ENCODE assay signal across 14 mouse cellular contexts in the genomic region with DNA sequence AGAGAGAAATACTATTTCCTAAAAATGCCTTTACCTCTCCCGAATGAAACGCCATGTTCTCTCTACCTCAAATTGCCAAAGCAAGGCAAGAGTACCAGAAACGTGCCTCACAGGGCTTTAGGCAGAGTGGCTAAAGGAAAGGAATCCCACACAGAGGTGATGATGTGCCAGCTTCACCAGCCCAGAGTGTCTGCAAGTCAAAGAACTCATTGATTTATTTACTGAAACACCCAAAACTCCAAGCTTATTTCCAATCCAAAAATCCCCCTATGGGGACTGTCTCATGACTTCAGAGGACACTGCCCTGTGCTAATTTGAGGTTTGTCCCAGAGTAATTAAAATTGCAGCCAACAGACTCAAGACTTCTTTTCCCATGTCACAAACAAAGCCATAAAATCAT.
A peak's percentile ranks its signal among the peaks of the same experiment; 100 is the strongest.
DNase-seq lines count a peak whose midpoint lies in the region; ATAC-seq lines count a peak whose summit lies in the region.
"Had no signal": no experiment of that assay in that cellular context is flagged by ENCODE, and none has a peak within 500 bp of the region (broad histone marks: within the 10 kb centered on the region; RNA-seq: fewer than 3 reads in every experiment).

No protein-coding gene starts in this region.

- intact Hi-C loops in left cerebral cortex, postnatal 14 days (cut with DNase I) = no loop called here

- peak overlapping the region; percentile 27 for H3K4me3 ChIP-seq in kidney, embryonic 14.5 days (ENCODE audit: low read length)
- 0 out of 2 replicates have a peak overlapping the region, but pooled peaks have one; percentile 5 for H3K4me3 ChIP-seq in midbrain, embryonic 16.5 days (ENCODE audit: low read depth, low read length)
- no peak overlapping the region for H3K4me3 ChIP-seq in midbrain, embryonic 13.5 days (replicated peaks)
- H3K4me3 ChIP-seq in limb, embryonic 10.5 days = peak overlapping the region; percentile 1; the same call in 1 of the 2 replicates
- peak overlapping the region; percentile 6; the same call in 1 of the 2 replicates for H3K4me3 ChIP-seq in stomach, embryonic 15.5 days (replicated peaks)
- H3K4me3 ChIP-seq: embryonic facial prominence, embryonic 12.5 days; neural tube, embryonic 12.5 days had no signal

- no peaks in the 10 kb centered on the region for H3K27me3 ChIP-seq in kidney, embryonic 14.5 days (ENCODE audit: control insufficient read depth, insufficient read depth, low read length)
- no peaks in the 10 kb centered on the region for H3K27me3 ChIP-seq in midbrain, embryonic 16.5 days (ENCODE audit: control insufficient read depth, insufficient read depth, low read depth, low read length)
- H3K27me3 ChIP-seq in midbrain, embryonic 13.5 days = no peaks in the 10 kb centered on the region
- no peaks in the 10 kb centered on the region for H3K27me3 ChIP-seq in limb, embryonic 10.5 days (ENCODE audit: low read depth, poor library complexity, severe bottlenecking)
- H3K27me3 ChIP-seq in stomach, embryonic 15.5 days (replicated peaks) = no peaks in the 10 kb centered on the region
- H3K27me3 ChIP-seq: embryonic facial prominence, embryonic 12.5 days; neural tube, embryonic 12.5 days had no signal

- no peak for DNase-seq in kidney, adult 11 months
- DNase-seq in limb, embryonic 10.5 days (ENCODE audit: low spot score) = no peak
- no peak for DNase-seq in left cerebral cortex, postnatal 14 days (ENCODE audit: low spot score in 2 of 2)
- DNase-seq in left cerebral cortex, adult 11 months (ENCODE audit: low spot score) = no peak
- DNase-seq: cerebellum, adult 9-11 months; forebrain, postnatal 0 days; kidney, postnatal 10 days had no signal

- no peak overlapping the region for H3K27ac ChIP-seq in kidney, embryonic 14.5 days (ENCODE audit: low read depth, low read length)
- 0 out of 2 replicates have a peak overlapping the region, but pooled peaks have one; percentile 15 for H3K27ac ChIP-seq in midbrain, embryonic 16.5 days (ENCODE audit: low read length)
- H3K27ac ChIP-seq in midbrain, embryonic 13.5 days = no peak overlapping the region
- 0 out of 2 replicates have a peak overlapping the region, but pooled peaks have one; percentile 25 for H3K27ac ChIP-seq in limb, embryonic 10.5 days
- H3K27ac ChIP-seq in stomach, embryonic 15.5 days = no peak overlapping the region
- H3K27ac ChIP-seq: embryonic facial prominence, embryonic 12.5 days; neural tube, embryonic 12.5 days had no signal

- peak overlapping the region; percentile 42; the same call in 1 of the 2 replicates for H3K9ac ChIP-seq in kidney, embryonic 14.5 days (ENCODE audit: low read depth, low read length)
- H3K9ac ChIP-seq in midbrain, embryonic 16.5 days (ENCODE audit: low read depth, low read length) = no peak overlapping the region
- no peak overlapping the region for H3K9ac ChIP-seq in midbrain, embryonic 13.5 days (replicated peaks)
- no peak overlapping the region for H3K9ac ChIP-seq in stomach, embryonic 15.5 days
- H3K9ac ChIP-seq: embryonic facial prominence, embryonic 12.5 days; forebrain, postnatal 0 days; neural tube, embryonic 12.5 days had no signal

- no peaks in the 10 kb centered on the region for H3K9me3 ChIP-seq in kidney, embryonic 14.5 days (ENCODE audit: control insufficient read depth, low read length)
- H3K9me3 ChIP-seq in midbrain, embryonic 16.5 days (replicated peaks; ENCODE audit: control insufficient read depth, low read length, poor library complexity, severe bottlenecking) = no peaks in the 10 kb centered on the region
- H3K9me3 ChIP-seq in midbrain, embryonic 13.5 days = no peaks in the 10 kb centered on the region
- H3K9me3 ChIP-seq in limb, embryonic 10.5 days (replicated peaks) = no peaks in the 10 kb centered on the region
- H3K9me3 ChIP-seq in stomach, embryonic 15.5 days = no peaks in the 10 kb centered on the region
- H3K9me3 ChIP-seq: embryonic facial prominence, embryonic 12.5 days; neural tube, embryonic 12.5 days had no signal

- 75% methylated on average over 3 of the region's 3 CpGs for WGBS in kidney, embryonic 14.5 days
- 89% methylated on average over 3 of the region's 3 CpGs for WGBS in midbrain, embryonic 16.5 days
- WGBS in midbrain, embryonic 13.5 days = 85% methylated on average over 3 of the region's 3 CpGs
- WGBS in limb, embryonic 10.5 days = 80% methylated on average over 3 of the region's 3 CpGs
- 79% methylated on average over 3 of the region's 3 CpGs for WGBS in stomach, embryonic 15.5 days

- H3K4me1 ChIP-seq in kidney, embryonic 14.5 days (ENCODE audit: control insufficient read depth, insufficient read depth, low read length) = no peaks in the 10 kb centered on the region
- H3K4me1 ChIP-seq in midbrain, embryonic 16.5 days (ENCODE audit: control insufficient read depth, insufficient read depth, low read length) = no peaks in the 10 kb centered on the region
- H3K4me1 ChIP-seq in midbrain, embryonic 13.5 days (replicated peaks) = no peaks in the 10 kb centered on the region
- peaks cover 26% of the 10 kb centered on the region for H3K4me1 ChIP-seq in limb, embryonic 10.5 days
- no peaks in the 10 kb centered on the region for H3K4me1 ChIP-seq in stomach, embryonic 15.5 days
- H3K4me1 ChIP-seq: neural tube, embryonic 12.5 days had no signal

- no peak overlapping the region; the same call in 1 of the 2 replicates for H3K4me2 ChIP-seq in kidney, embryonic 14.5 days (replicated peaks; ENCODE audit: low read depth, low read length)
- H3K4me2 ChIP-seq in midbrain, embryonic 16.5 days (ENCODE audit: low read length) = no peak overlapping the region
- no peak overlapping the region for H3K4me2 ChIP-seq in midbrain, embryonic 13.5 days (replicated peaks)
- H3K4me2 ChIP-seq in stomach, embryonic 15.5 days = no peak overlapping the region
- H3K4me2 ChIP-seq: embryonic facial prominence, embryonic 12.5 days; midbrain, embryonic 11.5 days; neural tube, embryonic 12.5 days had no signal

- no peaks in the 10 kb centered on the region for H3K36me3 ChIP-seq in kidney, embryonic 14.5 days (ENCODE audit: control insufficient read depth, insufficient read depth, low read length)
- no peaks in the 10 kb centered on the region for H3K36me3 ChIP-seq in midbrain, embryonic 16.5 days (ENCODE audit: control insufficient read depth, insufficient read depth, low read length)
- H3K36me3 ChIP-seq in midbrain, embryonic 13.5 days = no peaks in the 10 kb centered on the region
- no peaks in the 10 kb centered on the region for H3K36me3 ChIP-seq in limb, embryonic 10.5 days
- H3K36me3 ChIP-seq in stomach, embryonic 15.5 days = no peaks in the 10 kb centered on the region
- H3K36me3 ChIP-seq: embryonic facial prominence, embryonic 12.5 days; neural tube, embryonic 12.5 days had no signal

- ATAC-seq in kidney, embryonic 14.5 days (ENCODE audit: low FRiP score, low TSS enrichment) = no peak
- ATAC-seq in midbrain, embryonic 16.5 days = no peak
- no peak for ATAC-seq in midbrain, embryonic 13.5 days
- no peak for ATAC-seq in stomach, embryonic 15.5 days (ENCODE audit: insufficient read depth, low FRiP score, low read depth)
- ATAC-seq: forebrain, postnatal 0 days had no signal

Comparison
In these comparisons a context has a peak if more than half of its experiments do, and no peak if none do; other contexts are left out.
1. H3K27ac ChIP-seq: peak in midbrain, embryonic 16.5 days (single experiment) and limb, embryonic 10.5 days (single experiment); none in kidney, embryonic 14.5 days (single experiment), midbrain, embryonic 13.5 days (single experiment) and stomach, embryonic 15.5 days (single experiment).